Mouse (Mus musculus) ES-Bruce4 (cell line): ENCODE results near the gene H1f0.

Experiments
- CTCF ChIP-seq: IDR thresholded peaks from one replicate; pipeline ENCODE4 v1.8.1; 2011; ENCODE audit warnings: low read depth, low read length
- EP300 ChIP-seq: IDR thresholded peaks from 2 replicates; pipeline ENCODE4 v1.6.1; 2011; ENCODE audit warnings: low read depth, low read length; ENCODE audit not compliant: insufficient read depth
- POLR2A ChIP-seq: IDR thresholded peaks from one replicate; pipeline ENCODE4 v1.8.1; 2011; ENCODE audit warnings: low read length; ENCODE audit not compliant: insufficient read depth

DNA sequence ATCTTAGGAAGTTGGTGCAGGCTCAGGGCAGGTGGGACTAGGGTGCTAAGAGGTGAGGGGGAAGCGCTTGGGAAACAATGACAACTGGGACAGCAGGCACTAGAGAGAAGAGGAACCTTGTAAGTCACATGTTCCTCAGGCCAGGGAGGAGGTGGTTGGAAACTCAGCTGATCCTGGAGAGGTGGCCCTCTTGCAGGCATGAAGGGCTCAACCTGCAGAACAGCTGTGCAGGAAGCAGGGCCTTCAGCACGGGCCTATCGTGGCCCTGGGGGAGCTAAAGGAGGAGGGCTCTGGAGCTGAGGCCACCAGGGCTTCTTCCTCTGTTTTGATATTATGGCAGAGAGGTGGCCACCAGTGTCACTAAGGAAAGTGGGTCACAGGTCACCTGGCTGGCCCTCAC, 31.6 kb upstream of the H1f0 start:
- no peak for TF ChIP-seq CTCF
- no peak for TF ChIP-seq POLR2A
- no peak for TF ChIP-seq EP300
